Mouse (Mus musculus) limb, embryonic 15.5 days (tissue): ENCODE data around the gene Trappc13. TPM values are rescaled to one million over a fixed set of nuclear protein-coding genes. Genes with fewer than 3 reads are reported as not detected.

Experiments
- polyA plus RNA-seq: library from polyadenylated mRNA; unstranded; fragments of >200 nt; fragmentation: Nextera tagmentation; extraction: Ambion mirVana; gene quantifications from 2 replicates; pipeline ENCODE4 v1.2.1, GENCODE M21; 2015

Trappc13 gene
- polyA plus RNA-seq, 1 experiment from 2014 or later, result 54.2 TPM

Other genes starting within 250 kb of the Trappc13 start
- 13.8 and 14.3 TPM in 2 replicates for gene Nln, start 68.9 kb downstream of the Trappc13 start, polyA plus RNA-seq
- gene Sgtb, start 68.7 kb downstream of the Trappc13 start, polyA plus RNA-seq, result 4.9 and 5.6 TPM in 2 replicates
- 17.2 and 17.8 TPM in 2 replicates for gene Trim23, start 328 bp upstream of the Trappc13 start, polyA plus RNA-seq
- gene Cenpk, start 50.1 kb upstream of the Trappc13 start, polyA plus RNA-seq, result 47.5 and 60.2 TPM in 2 replicates
- 13.2 and 15.2 TPM in 2 replicates for gene Ppwd1, start 50.4 kb upstream of the Trappc13 start, polyA plus RNA-seq
- gene Adamts6, start 109.4 kb upstream of the Trappc13 start, polyA plus RNA-seq, result 2.4 and 3.0 TPM in 2 replicates